Mouse (Mus musculus) neural tube, embryonic 14.5 days (tissue): ENCODE measurements around the gene Hprt. TPM values are rescaled to one million over a fixed set of nuclear protein-coding genes. Genes with fewer than 3 reads are reported as not detected.

Experiments used
- ATAC-seq: fragments of 200-750 bp; cut with Nextera tagmentation; 2 replicates; pipeline ENCODE4 v1.8.0; 2017; ENCODE audit warnings: low read depth, mild to moderate bottlenecking, moderate TSS enrichment, moderate library complexity
- H3K27ac ChIP-seq: fragments of 300-500 bp; sonication (generic); 2 replicates; pipeline ENCODE4 v1.5.1; 2014; ENCODE audit warnings: low read depth, mild to moderate bottlenecking, control low read depth, low read length, moderate library complexity, mixed read lengths
- H3K27me3 ChIP-seq: fragments of 300-500 bp; sonication (generic); 2 replicates; pipeline ENCODE4 v1.6.1; 2014; ENCODE audit warnings: low read length; ENCODE audit not compliant: control insufficient read depth, insufficient read depth
- H3K36me3 ChIP-seq: fragments of 300-500 bp; sonication (generic); 2 replicates; pipeline ENCODE4 v1.6.1; 2014; ENCODE audit warnings: low read length, mixed read lengths; ENCODE audit not compliant: control insufficient read depth, insufficient read depth
- H3K4me1 ChIP-seq: fragments of 300-500 bp; sonication (generic); 2 replicates; pipeline ENCODE4 v1.6.1; 2014; ENCODE audit warnings: low read length; ENCODE audit not compliant: control insufficient read depth, insufficient read depth
- H3K4me2 ChIP-seq: fragments of 300-500 bp; sonication (generic); 2 replicates; pipeline ENCODE4 v1.6.1; 2014; ENCODE audit warnings: mild to moderate bottlenecking, low read depth, low read length, control low read depth
- H3K4me3 ChIP-seq: fragments of 300-500 bp; sonication (generic); 2 replicates; pipeline ENCODE4 v1.5.1; 2014; ENCODE audit warnings: low read depth, low read length, control low read depth, mixed read lengths
- H3K9ac ChIP-seq: fragments of 300-500 bp; sonication (generic); replicated peaks from 2 replicates; pipeline ENCODE4 v1.6.1; 2014; ENCODE audit warnings: low read depth, mild to moderate bottlenecking, control low read depth, low read length, mixed read lengths
- H3K9me3 ChIP-seq: fragments of 300-500 bp; sonication (generic); 2 replicates; pipeline ENCODE4 v1.6.1; 2016; ENCODE audit warnings: low read length; ENCODE audit not compliant: control insufficient read depth
- WGBS: fragments of 180-500 bp; shearing (Covaris S2); extraction: QIAGEN DNeasy Blood & Tissue Kit; methylation state at CpG from one replicate; pipeline ENCODE4 v1.1.7; 2014; 5-methylcytosine and 5-hydroxymethylcytosine counted together
- polyA plus RNA-seq: library from polyadenylated mRNA; unstranded; fragments of >200 nt; fragmentation: Nextera tagmentation; extraction: Ambion mirVana; gene quantifications from 2 replicates; pipeline ENCODE4 v1.2.1, GENCODE M21; 2014

Hprt gene
- polyA plus RNA-seq = 138 and 149 TPM in 2 replicates

- no peaks in the 10 kb centered on the region for H3K36me3 ChIP-seq
- ATAC-seq = peak; percentile 97
- no peaks in the 10 kb centered on the region for H3K9me3 ChIP-seq
- H3K4me1 ChIP-seq = no peaks in the 10 kb centered on the region
- whole genome bisulfite sequencing = 10% methylated on average over 45 of the region's 72 CpGs
- peak within 1 kb of the TSS; percentile 45 for H3K4me2 ChIP-seq
- H3K27me3 ChIP-seq = no peaks in the 10 kb centered on the region
- H3K27ac ChIP-seq = peak within 1 kb of the TSS; percentile 90
- H3K9ac ChIP-seq = peak within 1 kb of the TSS; percentile 74
- H3K4me3 ChIP-seq = peak within 1 kb of the TSS; percentile 58
Measured at GRCm38 (mm10) chrX:52987905-52988783, at the start of gene Hprt. TSS of gene Hprt (plus strand) at chrX:52988137.

- ATAC-seq = no peak
- H3K27me3 ChIP-seq = no peaks in the 10 kb centered on the region
- no peak overlapping the region for H3K4me3 ChIP-seq
- no peaks in the 10 kb centered on the region for H3K4me1 ChIP-seq
- no peaks in the 10 kb centered on the region for H3K9me3 ChIP-seq
- 90% methylated on average over 5 of the region's 5 CpGs for WGBS
- H3K36me3 ChIP-seq = 0 out of 2 replicates have a peak, but pooled peaks cover 6% of the 10 kb centered on the region
- H3K4me2 ChIP-seq = no peak overlapping the region
- no peak overlapping the region for H3K9ac ChIP-seq
- no peak overlapping the region for H3K27ac ChIP-seq
Measured at GRCm38 (mm10) chrX:52945509-52945908, 42.4 kb upstream of the Hprt start.

- ATAC-seq = no peak
- H3K9me3 ChIP-seq = no peaks in the 10 kb centered on the region
- H3K27ac ChIP-seq = no peak overlapping the region
- 62% methylated on average over 2 of the region's 2 CpGs for WGBS
- H3K27me3 ChIP-seq = no peaks in the 10 kb centered on the region
- no peak overlapping the region for H3K4me2 ChIP-seq
- no peaks in the 10 kb centered on the region for H3K4me1 ChIP-seq
- H3K36me3 ChIP-seq = 0 out of 2 replicates have a peak, but pooled peaks cover 6% of the 10 kb centered on the region
- no peak overlapping the region for H3K9ac ChIP-seq
- no peak overlapping the region for H3K4me3 ChIP-seq
Measured at GRCm38 (mm10) chrX:52949713-52950112, 38.2 kb upstream of the Hprt start.

GRCm38 (mm10) chrX:52956942-52957341 lies 31.0 kb upstream of the Hprt start:
- no peak overlapping the region for H3K27ac ChIP-seq
- no peaks in the 10 kb centered on the region for H3K4me1 ChIP-seq
- no peak overlapping the region for H3K9ac ChIP-seq
- no peak overlapping the region for H3K4me3 ChIP-seq
- H3K27me3 ChIP-seq = no peaks in the 10 kb centered on the region
- H3K4me2 ChIP-seq = no peak overlapping the region
- ATAC-seq = no peak
- WGBS = 94% methylated on average over 4 of the region's 4 CpGs
- no peaks in the 10 kb centered on the region for H3K36me3 ChIP-seq
- no peaks in the 10 kb centered on the region for H3K9me3 ChIP-seq

- ATAC-seq = no peak
- Histone ChIP-seq H3K4me3 (no peak overlapping the region), H3K9ac (no peak overlapping the region), H3K4me1 (no peaks in the 10 kb centered on the region), H3K27ac (no peak overlapping the region), H3K9me3 (no peaks in the 10 kb centered on the region), H3K27me3 (no peaks in the 10 kb centered on the region), H3K4me2 (no peak overlapping the region), H3K36me3 (no peaks in the 10 kb centered on the region)
- WGBS = 48% methylated on average over 5 of the region's 5 CpGs
Measured at GRCm38 (mm10) chrX:52961559-52962110, 26.3 kb upstream of the Hprt start.

- H3K4me3 ChIP-seq = no peak overlapping the region
- H3K9me3 ChIP-seq = no peaks in the 10 kb centered on the region
- H3K27me3 ChIP-seq = no peaks in the 10 kb centered on the region
- no peaks in the 10 kb centered on the region for H3K36me3 ChIP-seq
- H3K4me1 ChIP-seq = no peaks in the 10 kb centered on the region
- no peak overlapping the region for H3K27ac ChIP-seq
- no peak for ATAC-seq
- no peak overlapping the region for H3K4me2 ChIP-seq
- H3K9ac ChIP-seq = no peak overlapping the region
- whole genome bisulfite sequencing = 94% methylated on average over 2 of the region's 2 CpGs
Measured at GRCm38 (mm10) chrX:52965149-52965548, 22.8 kb upstream of the Hprt start.

- no peak for ATAC-seq
- no peaks in the 10 kb centered on the region for H3K4me1 ChIP-seq
- no peak overlapping the region for H3K4me2 ChIP-seq
- H3K27ac ChIP-seq = no peak overlapping the region
- H3K36me3 ChIP-seq = no peaks in the 10 kb centered on the region
- no peaks in the 10 kb centered on the region for H3K27me3 ChIP-seq
- no peak overlapping the region for H3K4me3 ChIP-seq
- no peak overlapping the region for H3K9ac ChIP-seq
- WGBS = 66% methylated on average over 3 of the region's 3 CpGs
- H3K9me3 ChIP-seq = no peaks in the 10 kb centered on the region
Measured at GRCm38 (mm10) chrX:52971211-52972006, 16.5 kb upstream of the Hprt start.

GRCm38 (mm10) chrX:52972129-52972528 lies 15.8 kb upstream of the Hprt start:
- Histone ChIP-seq H3K36me3 (no peaks in the 10 kb centered on the region), H3K9me3 (no peaks in the 10 kb centered on the region), H3K27me3 (no peaks in the 10 kb centered on the region), H3K4me3 (no peak overlapping the region), H3K27ac (no peak overlapping the region), H3K4me1 (no peaks in the 10 kb centered on the region), H3K9ac (no peak overlapping the region), H3K4me2 (no peak overlapping the region)
- 65% methylated on average over 1 of the region's 1 CpGs for WGBS
- no peak for ATAC-seq
